Mouse (Mus musculus) cerebellum, postnatal 10 days (tissue): Measurements from ENCODE around the gene Pbrm1.

ENCODE experiments used
- DNase-seq, 2 experiments: peaks; one replicate each; pipeline ENCODE4 v3.0.0; 2021; ENCODE audit warnings: mixed read lengths in 2 of 2

Pbrm1 gene

GRCm38 (mm10) chr14:31169508-31169907 is 150.6 kb downstream of the Pbrm1 start:
- DNase-seq: no peak

GRCm38 (mm10) chr14:31170963-31171362 is 152.0 kb downstream of the Pbrm1 start:
- DNase-seq: no peak
